Mouse (Mus musculus): Measurements from ENCODE around the gene Zfp945. TPM values are rescaled to one million over a fixed set of nuclear protein-coding genes. Genes with fewer than 3 reads are reported as not detected.

The Zfp945 gene
- polyA plus RNA-seq (2012; rRNA removed): 7.5 and 15.0 TPM in 2 replicates

GRCm38 (mm10) chr17:22866845-22867481, at the start of gene Zfp945:
Gene Zfp945, minus strand, starts transcription at chr17:22867134.

Other genes starting within 250 kb of the Zfp945 start
- gene Vmn2r113, start 75.8 kb upstream of the Zfp945 start, polyA plus RNA-seq (2012; rRNA removed): not detected in 2 replicates
- gene Vmn2r-ps130, start 194.0 kb upstream of the Zfp945 start, polyA plus RNA-seq (2012; rRNA removed): not detected in 2 replicates